Mouse (Mus musculus) CD4-positive, CD25-positive, alpha-beta regulatory T cell (primary cell): ENCODE measurements around the gene Zfp938. TPM values are rescaled to one million over a fixed set of nuclear protein-coding genes. Genes with fewer than 3 reads are reported as not detected.

ENCODE experiments used
- polyA plus RNA-seq: library from polyadenylated mRNA; unstranded; fragments of 100-300 nt; shearing (Covaris generic); gene quantifications from one replicate; pipeline ENCODE4 v1.2.1, GENCODE M21; 2017

Gene Zfp938
- polyA plus RNA-seq, result 10.9 TPM

GRCm38 (mm10) chr10:82240742-82241400 is at the start of gene Zfp938:
TSS of gene Zfp938 (minus strand) at chr10:82241280.

Other genes starting within 250 kb of the Zfp938 start
- 9.7 TPM for gene Zfp873, start 193.2 kb downstream of the Zfp938 start, polyA plus RNA-seq
- gene BC024063, start 157.9 kb downstream of the Zfp938 start, polyA plus RNA-seq, result 6.0 TPM
- gene AU041133, start 113.3 kb downstream of the Zfp938 start, polyA plus RNA-seq, result 10.9 TPM
- gene 4932415D10Rik, start 75.3 kb upstream of the Zfp938 start, polyA plus RNA-seq, result not detected
- gene Gm4924, start 113.0 kb upstream of the Zfp938 start, polyA plus RNA-seq, result 8.1 TPM